Mouse (Mus musculus) brain, embryonic 14.5 days (tissue): ENCODE measurements around the gene Dhx16.

Source experiments
- CTCF ChIP-seq: fragments of 200-500 bp; IDR thresholded peaks from 2 replicates; pipeline ENCODE4 v1.5.1; 2012; ENCODE audit warnings: inconsistent platforms, mild to moderate bottlenecking, moderate library complexity, borderline replicate concordance; ENCODE audit not compliant: insufficient read depth, insufficient read length; ENCODE audit errors: extremely low read depth
- POLR2A ChIP-seq: fragments of 200-500 bp; IDR thresholded peaks from 2 replicates; pipeline ENCODE4 v1.6.1; 2012; ENCODE audit warnings: mild to moderate bottlenecking, inconsistent platforms, borderline replicate concordance; ENCODE audit not compliant: poor library complexity, insufficient read depth, insufficient read length, severe bottlenecking; ENCODE audit errors: extremely low read depth

DNA sequence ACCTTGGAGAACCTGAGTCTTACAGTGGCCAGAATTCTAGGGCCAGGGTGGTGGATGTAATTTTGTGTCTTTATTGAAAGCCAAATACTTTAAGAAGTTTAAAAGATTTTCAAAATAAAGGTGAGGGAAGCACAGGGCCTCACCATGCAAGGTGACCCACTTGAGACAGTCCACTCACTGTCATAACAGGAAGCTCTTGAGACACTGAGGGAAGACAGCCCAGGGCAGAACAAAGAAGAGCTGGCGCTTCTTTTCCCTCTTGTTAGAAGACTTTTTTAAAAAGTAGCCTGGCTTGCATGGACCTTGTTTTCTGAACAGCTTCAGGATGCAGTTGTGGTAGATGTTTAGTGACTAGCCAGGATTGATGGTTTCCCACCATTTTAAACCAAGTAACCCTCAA, 40.8 kb downstream of the Dhx16 start:
- TF ChIP-seq CTCF (no peak), POLR2A (no peak)
